Mouse (Mus musculus) midbrain, embryonic 15.5 days (tissue): ENCODE measurements around the gene Gpc5. TPM values are rescaled to one million over a fixed set of nuclear protein-coding genes. Genes with fewer than 3 reads are reported as not detected.
A peak's percentile ranks its signal among the peaks of the same experiment; 100 is the strongest.
"Not testable (repeated sequence)": the region's sequence is repeated elsewhere in the genome, so short reads cannot be mapped to it uniquely, and the experiment has no call there.

Experiments used
- ATAC-seq: fragments of 200-750 bp; cut with Nextera tagmentation; replicated peaks from 2 replicates; pipeline ENCODE4 v1.8.0; 2017; ENCODE audit warnings: moderate TSS enrichment
- H3K27ac ChIP-seq: fragments of 300-500 bp; sonication (generic); 2 replicates; pipeline ENCODE4 v1.5.1; 2015; ENCODE audit warnings: mild to moderate bottlenecking, inconsistent platforms
- H3K27me3 ChIP-seq: fragments of 300-500 bp; sonication (generic); replicated peaks from 2 replicates; pipeline ENCODE4 v1.6.1; 2015; ENCODE audit warnings: inconsistent platforms
- H3K36me3 ChIP-seq: fragments of 300-500 bp; sonication (generic); replicated peaks from 2 replicates; pipeline ENCODE4 v1.6.1; 2015; ENCODE audit warnings: inconsistent platforms
- H3K4me1 ChIP-seq: fragments of 300-500 bp; sonication (generic); 2 replicates; pipeline ENCODE4 v1.6.1; 2015; ENCODE audit warnings: inconsistent platforms
- H3K4me2 ChIP-seq: fragments of 300-500 bp; sonication (generic); 2 replicates; pipeline ENCODE4 v1.6.1; 2015; ENCODE audit warnings: inconsistent platforms, mild to moderate bottlenecking, moderate library complexity
- H3K4me3 ChIP-seq: fragments of 300-500 bp; sonication (generic); 2 replicates; pipeline ENCODE4 v1.5.1; 2015; ENCODE audit warnings: mild to moderate bottlenecking, inconsistent platforms
- H3K9ac ChIP-seq: fragments of 300-500 bp; sonication (generic); 2 replicates; pipeline ENCODE4 v1.6.1; 2015; ENCODE audit warnings: mild to moderate bottlenecking, inconsistent platforms
- H3K9me3 ChIP-seq: fragments of 300-500 bp; sonication (generic); 2 replicates; pipeline ENCODE4 v1.6.1; 2016; ENCODE audit warnings: inconsistent platforms
- WGBS: fragments of 180-500 bp; shearing (Covaris S2); methylation state at CpG from one replicate; pipeline ENCODE4 v1.1.7; 2015; ENCODE audit warnings: mixed read lengths; 5-methylcytosine and 5-hydroxymethylcytosine counted together
- polyA plus RNA-seq: library from polyadenylated mRNA; unstranded; fragments of >200 nt; fragmentation: Nextera tagmentation; extraction: Ambion mirVana; gene quantifications from 2 replicates; pipeline ENCODE4 v1.2.1, GENCODE M21; 2015

Gpc5 gene
- polyA plus RNA-seq, 1 experiment from 2014 or later: 7.2 TPM

GRCm38 (mm10) chr14:115066164-115066563 is 25.9 kb upstream of the Gpc5 start:
- WGBS: 76% methylated on average over 2 of the region's 2 CpGs
- H3K36me3 ChIP-seq, H3K9ac ChIP-seq, ATAC-seq, H3K9me3 ChIP-seq, H3K4me3 ChIP-seq, H3K27ac ChIP-seq, H3K4me1 ChIP-seq, H3K27me3 ChIP-seq, H3K4me2 ChIP-seq: not testable (repeated sequence)

- Histone ChIP-seq H3K4me2 (no peak overlapping the region), H3K36me3 (no peaks in the 10 kb centered on the region), H3K27ac (no peak overlapping the region), H3K4me1 (no peaks in the 10 kb centered on the region; the same call in 1 of the 2 replicates), H3K27me3 (no peaks in the 10 kb centered on the region), H3K9me3 (no peaks in the 10 kb centered on the region), H3K4me3 (no peak overlapping the region), H3K9ac (no peak overlapping the region)
- ATAC-seq: peak; percentile 85
- WGBS: 35% methylated on average over 6 of the region's 6 CpGs
Measured at GRCm38 (mm10) chr14:115070534-115070933, 21.5 kb upstream of the Gpc5 start.

GRCm38 (mm10) chr14:115077340-115077739 is 14.7 kb upstream of the Gpc5 start:
- 46% methylated on average over 9 of the region's 9 CpGs for WGBS
- H3K9ac ChIP-seq: no peak overlapping the region

GRCm38 (mm10) chr14:115078064-115078463 is 14.0 kb upstream of the Gpc5 start:
- Histone ChIP-seq H3K27me3 (no peaks in the 10 kb centered on the region), H3K36me3 (no peaks in the 10 kb centered on the region), H3K4me1 (no peaks in the 10 kb centered on the region), H3K9ac (no peak overlapping the region), H3K4me2 (no peak overlapping the region), H3K27ac (no peak overlapping the region), H3K9me3 (no peaks in the 10 kb centered on the region), H3K4me3 (no peak overlapping the region)
- 87% methylated on average over 7 of the region's 7 CpGs for WGBS
- ATAC-seq: no peak

More at GRCm38 (mm10) chr14:115077340-115077739, 14.7 kb upstream of the Gpc5 start:
- no peak overlapping the region for H3K27ac ChIP-seq
- no peak overlapping the region for H3K4me3 ChIP-seq
- H3K9me3 ChIP-seq: no peaks in the 10 kb centered on the region
- no peaks in the 10 kb centered on the region for H3K27me3 ChIP-seq
- ATAC-seq: no peak
- no peaks in the 10 kb centered on the region for H3K36me3 ChIP-seq
- no peak overlapping the region for H3K4me2 ChIP-seq
- H3K4me1 ChIP-seq: no peaks in the 10 kb centered on the region

GRCm38 (mm10) chr14:115081728-115082502 is 10.1 kb upstream of the Gpc5 start:
- no peak overlapping the region for H3K27ac ChIP-seq
- H3K4me1 ChIP-seq: no peaks in the 10 kb centered on the region
- H3K9ac ChIP-seq: no peak overlapping the region
- no peaks in the 10 kb centered on the region for H3K9me3 ChIP-seq
- 57% methylated on average over 12 of the region's 12 CpGs for WGBS
- no peak overlapping the region for H3K4me3 ChIP-seq
- H3K36me3 ChIP-seq: no peaks in the 10 kb centered on the region
- ATAC-seq: peak; percentile 58
- no peak overlapping the region for H3K4me2 ChIP-seq
- no peaks in the 10 kb centered on the region for H3K27me3 ChIP-seq

GRCm38 (mm10) chr14:115090516-115090915 is 1.5 kb upstream of the Gpc5 start:
- 91% methylated on average over 4 of the region's 4 CpGs for WGBS
- H3K4me1 ChIP-seq: peaks cover 12% of the 10 kb centered on the region
- H3K27me3 ChIP-seq: peaks cover 34% of the 10 kb centered on the region

GRCm38 (mm10) chr14:115092510-115092909 is 495 bp downstream of the Gpc5 start:
- WGBS: under 1% methylated on average over 33 of the region's 33 CpGs
- Histone ChIP-seq H3K27ac (no peak overlapping the region), H3K4me3 (peak overlapping the region; percentile 80), H3K9me3 (no peaks in the 10 kb centered on the region), H3K36me3 (no peaks in the 10 kb centered on the region), H3K27me3 (peaks cover 34% of the 10 kb centered on the region), H3K4me2 (peak overlapping the region; percentile 76), H3K4me1 (peaks cover 12% of the 10 kb centered on the region), H3K9ac (peak overlapping the region; percentile 56)
- ATAC-seq: no peak; the same call in 1 of the 2 replicates

More at GRCm38 (mm10) chr14:115090516-115090915, 1.5 kb upstream of the Gpc5 start:
- no peak overlapping the region for H3K4me2 ChIP-seq
- ATAC-seq: no peak
- H3K9me3 ChIP-seq: no peaks in the 10 kb centered on the region
- H3K4me3 ChIP-seq: no peak overlapping the region
- H3K36me3 ChIP-seq: no peaks in the 10 kb centered on the region
- no peak overlapping the region for H3K9ac ChIP-seq
- H3K27ac ChIP-seq: no peak overlapping the region

- H3K4me3 ChIP-seq: peak overlapping the region; percentile 80
- peaks cover 34% of the 10 kb centered on the region for H3K27me3 ChIP-seq
- H3K36me3 ChIP-seq: no peaks in the 10 kb centered on the region
- ATAC-seq: no peak; the same call in 1 of the 2 replicates
- peak overlapping the region; percentile 76 for H3K4me2 ChIP-seq
- H3K27ac ChIP-seq: no peak overlapping the region
- WGBS: 24% methylated on average over 6 of the region's 6 CpGs
- no peak overlapping the region for H3K9ac ChIP-seq
- peaks cover 12% of the 10 kb centered on the region for H3K4me1 ChIP-seq
- H3K9me3 ChIP-seq: no peaks in the 10 kb centered on the region
Measured at GRCm38 (mm10) chr14:115092952-115093351, 937 bp downstream of the Gpc5 start.

- Histone ChIP-seq H3K36me3 (no peaks in the 10 kb centered on the region), H3K4me2 (no peak overlapping the region), H3K27ac (no peak overlapping the region), H3K9me3 (no peaks in the 10 kb centered on the region), H3K4me3 (no peak overlapping the region), H3K27me3 (no peaks in the 10 kb centered on the region), H3K4me1 (no peaks in the 10 kb centered on the region), H3K9ac (no peak overlapping the region)
- no peak for ATAC-seq
- 81% methylated on average over 9 of the region's 9 CpGs for WGBS
Measured at GRCm38 (mm10) chr14:115100617-115101299, 8.7 kb downstream of the Gpc5 start.

GRCm38 (mm10) chr14:115106326-115106725 is 14.3 kb downstream of the Gpc5 start:
- Histone ChIP-seq H3K9me3 (no peaks in the 10 kb centered on the region), H3K27ac (no peak overlapping the region), H3K4me3 (no peak overlapping the region), H3K4me2 (no peak overlapping the region), H3K27me3 (no peaks in the 10 kb centered on the region), H3K9ac (no peak overlapping the region), H3K4me1 (no peaks in the 10 kb centered on the region), H3K36me3 (no peaks in the 10 kb centered on the region)
- ATAC-seq: no peak

- Histone ChIP-seq H3K27ac (no peak overlapping the region), H3K4me2 (no peak overlapping the region), H3K9ac (no peak overlapping the region), H3K4me1 (no peaks in the 10 kb centered on the region), H3K9me3 (no peaks in the 10 kb centered on the region), H3K4me3 (no peak overlapping the region), H3K27me3 (no peaks in the 10 kb centered on the region), H3K36me3 (no peaks in the 10 kb centered on the region)
- 87% methylated on average over 2 of the region's 2 CpGs for WGBS
- ATAC-seq: no peak
Measured at GRCm38 (mm10) chr14:115107467-115107866, 15.5 kb downstream of the Gpc5 start.

GRCm38 (mm10) chr14:115118626-115119025 is 26.6 kb downstream of the Gpc5 start:
- ATAC-seq: no peak

More at GRCm38 (mm10) chr14:115118626-115119025, 26.6 kb downstream of the Gpc5 start:
- Histone ChIP-seq H3K27ac (no peak overlapping the region), H3K9ac (no peak overlapping the region), H3K36me3 (no peaks in the 10 kb centered on the region), H3K4me1 (no peaks in the 10 kb centered on the region), H3K27me3 (no peaks in the 10 kb centered on the region), H3K4me3 (no peak overlapping the region), H3K4me2 (no peak overlapping the region), H3K9me3 (no peaks in the 10 kb centered on the region)
- WGBS: 92% methylated on average over 9 of the region's 9 CpGs
